Mouse (Mus musculus) Patski (cell line): ENCODE data around the gene Gatd1. TPM values are rescaled to one million over a fixed set of nuclear protein-coding genes. Genes with fewer than 3 reads are reported as not detected.
A peak's percentile ranks its signal among the peaks of the same experiment; 100 is the strongest.

Experiments used
- ATAC-seq: fragments of 100-300 bp; one replicate; pipeline ENCODE4 v1.8.0; 2021
- CTCF ChIA-PET: fragments of 350-600 bp; sonication (Branson Sonifier 250); formaldehyde crosslinking; loops from one replicate; lab custom pipeline; 2022; ENCODE audit warnings: inconsistent platforms; lab: Charles Lee
- POLR2A ChIA-PET: fragments of 350-600 bp; sonication (Branson Sonifier 250); formaldehyde crosslinking; loops from one replicate; lab custom pipeline; 2022; ENCODE audit warnings: antibody characterized with exemption, inconsistent platforms; lab: Charles Lee
- DNase-seq: peaks from one replicate; pipeline ENCODE4 v3.0.0-alpha.2; 2011; ENCODE audit warnings: low read depth, low spot score
- H3K27me3 ChIP-seq: fragments of 371-371 bp; one replicate; pipeline ENCODE4 v1.5.1; 2021
- CTCF ChIP-seq: fragments of 100-300 bp; IDR thresholded peaks from one replicate; pipeline ENCODE4 v1.5.1; 2021
- in situ Hi-C: fragments of 300-500 bp; cut with MboI; formaldehyde crosslinking; loops from 3 replicates; pipeline ENCODE4 v1.11.1; 2018; ENCODE audit warnings: low pct_unique_long_range_greater_than_20kb, mixed read lengths
- polyA plus RNA-seq: library from polyadenylated mRNA; unstranded; gene quantifications from one replicate; pipeline ENCODE4 v1.2.3, GENCODE M21; 2021

The Gatd1 gene
- polyA plus RNA-seq, 1 experiment from 2014 or later: 38.7 TPM

- CTCF ChIA-PET: interaction anchor here (4.7 kb wide), 1 partner anchor 13 kb away, joined by 15 read pairs; the partner anchor contains the start of gene Taldo1
- in situ Hi-C loops: no loop called here
- DNase-seq (no peak), ATAC-seq (no peak)
- H3K27me3 ChIP-seq: no peaks in the 10 kb centered on the region
- TF ChIP-seq CTCF: no peak
- POLR2A ChIA-PET: no interaction called here
Observed at GRCm38 (mm10) chr7:141379584-141379983, 34.4 kb downstream of the Gatd1 start.

- ChIA-PET CTCF (interaction anchor here (0.7 to 3.5 kb wide), 4 partner anchors 14 to 34 kb away, joined by 3 to 19 read pairs (median 4); partner anchors contain the start of gene Taldo1), POLR2A (interaction anchor here (0.8 kb wide), 1 partner anchor 10 kb away, joined by 3 read pairs; no protein-coding TSS in a partner anchor)
- TF ChIP-seq CTCF: no peak
- in situ Hi-C loops: no loop called here
- ATAC-seq: no peak
- DNase-seq: no peak
- H3K27me3 ChIP-seq: no peaks in the 10 kb centered on the region
Observed at GRCm38 (mm10) chr7:141374399-141374798, 39.5 kb downstream of the Gatd1 start.

GRCm38 (mm10) chr7:141373611-141374010 is 40.3 kb downstream of the Gatd1 start:
- ChIA-PET CTCF (interaction anchor here (1.0 to 3.5 kb wide), 3 partner anchors 18 to 33 kb away, joined by 3 to 19 read pairs (median 4); partner anchors contain the start of gene Taldo1), POLR2A (interaction anchor here (0.8 to 2.3 kb wide), 3 partner anchors 9 to 18 kb away, joined by 3 to 7 read pairs (median 3); partner anchors contain the start of gene Taldo1)
- DNase-seq (no peak), ATAC-seq (no peak)
- in situ Hi-C loops: no loop called here
- TF ChIP-seq CTCF: no peak
- H3K27me3 ChIP-seq: no peaks in the 10 kb centered on the region

GRCm38 (mm10) chr7:141371942-141372595 is 41.9 kb downstream of the Gatd1 start:
- POLR2A ChIA-PET: interaction anchor here (0.8 to 2.3 kb wide), 2 partner anchors 11 to 20 kb away, joined by 3 to 7 read pairs; partner anchors contain the start of gene Taldo1
- in situ Hi-C loops: no loop called here
- TF ChIP-seq CTCF: no peak
- H3K27me3 ChIP-seq: no peaks in the 10 kb centered on the region
- CTCF ChIA-PET: interaction anchor here (3.5 kb wide), 1 partner anchor 22 kb away, joined by 19 read pairs; the partner anchor contains the start of gene Taldo1
- peak; percentile 91 for DNase-seq
- peak; percentile 90 for ATAC-seq

GRCm38 (mm10) chr7:141369918-141370317 is 44.0 kb downstream of the Gatd1 start:
- POLR2A ChIA-PET: no interaction called here
- no peak for TF ChIP-seq CTCF
- in situ Hi-C loops: no loop called here
- no peaks in the 10 kb centered on the region for H3K27me3 ChIP-seq
- CTCF ChIA-PET: no interaction called here
- no peak for DNase-seq
- ATAC-seq: no peak

- DNase-seq: no peak
- ChIA-PET POLR2A (no interaction called here), CTCF (interaction anchor here (0.8 to 1.8 kb wide), 2 partner anchors 27 kb away, joined by 4 to 8 read pairs; no protein-coding TSS in a partner anchor)
- no peak for ATAC-seq
- in situ Hi-C loops: no loop called here
- H3K27me3 ChIP-seq: no peaks in the 10 kb centered on the region
- no peak for TF ChIP-seq CTCF
Observed at GRCm38 (mm10) chr7:141367358-141367757, 46.6 kb downstream of the Gatd1 start.

- no peak for ATAC-seq
- POLR2A ChIA-PET: interaction anchor here (1.1 to 1.3 kb wide), 2 partner anchors 9 to 24 kb away, joined by 3 read pairs; no protein-coding TSS in a partner anchor
- DNase-seq: no peak
- no peak for TF ChIP-seq CTCF
- H3K27me3 ChIP-seq: no peaks in the 10 kb centered on the region
- in situ Hi-C loops: no loop called here
- CTCF ChIA-PET: interaction anchor here (1.1 to 2.0 kb wide), 3 partner anchors 10 to 20 kb away, joined by 4 to 5 read pairs (median 4); no protein-coding TSS in a partner anchor
Observed at GRCm38 (mm10) chr7:141365049-141365445, 48.9 kb downstream of the Gatd1 start.

- ATAC-seq: no peak
- POLR2A ChIA-PET: interaction anchor here (1.1 to 1.3 kb wide), 2 partner anchors 10 to 28 kb away, joined by 3 read pairs; partner anchors contain the start of gene Taldo1
- H3K27me3 ChIP-seq: no peaks in the 10 kb centered on the region
- no peak for DNase-seq
- in situ Hi-C loops: no loop called here
- no peak for TF ChIP-seq CTCF
- CTCF ChIA-PET: interaction anchor here (1.1 to 2.0 kb wide), 8 partner anchors 9 to 103 kb away, joined by 3 to 10 read pairs (median 4); partner anchors contain the start of genes Deaf1, Taldo1 and Tmem80
Observed at GRCm38 (mm10) chr7:141364349-141365048, 49.4 kb downstream of the Gatd1 start.

GRCm38 (mm10) chr7:141363752-141364125 is 50.2 kb downstream of the Gatd1 start:
- TF ChIP-seq CTCF: no peak
- ChIA-PET POLR2A (interaction anchor here (1.1 to 1.3 kb wide), 2 partner anchors 10 to 29 kb away, joined by 3 read pairs; partner anchors contain the start of gene Taldo1), CTCF (interaction anchor here (1.1 to 2.0 kb wide), 8 partner anchors 8 to 187 kb away, joined by 3 to 10 read pairs (median 4); partner anchors contain the start of genes Deaf1, Taldo1 and Tmem80)
- in situ Hi-C loops: no loop called here
- ATAC-seq (no peak), DNase-seq (no peak)
- no peaks in the 10 kb centered on the region for H3K27me3 ChIP-seq
